Mouse (Mus musculus): ENCODE measurements at regions not wholly inside any gene's neighbourhood (a gene's known extent, or its start where the extent isn't known, plus 50 kb on each side); places are given as distances from the start of the nearest gene placed in this dataset.
A peak's percentile ranks its signal among the peaks of the same experiment; 100 is the strongest.
"Not testable (repeated sequence)": the region's sequence is repeated elsewhere in the genome, so short reads cannot be mapped to it uniquely, and the experiment has no call there.

DNA sequence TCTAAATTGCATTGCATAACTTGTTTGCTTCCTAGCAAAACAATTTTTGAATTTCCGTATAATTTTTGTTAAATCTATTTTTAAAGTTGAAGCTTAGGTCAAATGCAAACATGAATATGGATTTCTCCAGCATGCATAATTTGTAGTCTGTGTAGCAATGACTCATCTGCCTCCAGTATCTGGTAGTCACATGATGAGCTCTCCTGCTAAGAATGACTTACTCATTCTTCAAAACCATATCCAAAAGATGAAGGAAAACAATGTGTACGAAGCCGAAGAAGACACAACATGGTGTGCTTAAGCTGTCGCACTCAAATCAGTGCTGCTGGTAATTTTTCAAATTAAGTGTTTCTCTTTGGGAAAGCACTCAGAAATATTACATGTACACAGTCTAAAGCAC, 1453.2 kb upstream of the Gje1 start:
- DNase-seq (ENCODE audit: inconsistent ontology term): peak; percentile 4

DNA sequence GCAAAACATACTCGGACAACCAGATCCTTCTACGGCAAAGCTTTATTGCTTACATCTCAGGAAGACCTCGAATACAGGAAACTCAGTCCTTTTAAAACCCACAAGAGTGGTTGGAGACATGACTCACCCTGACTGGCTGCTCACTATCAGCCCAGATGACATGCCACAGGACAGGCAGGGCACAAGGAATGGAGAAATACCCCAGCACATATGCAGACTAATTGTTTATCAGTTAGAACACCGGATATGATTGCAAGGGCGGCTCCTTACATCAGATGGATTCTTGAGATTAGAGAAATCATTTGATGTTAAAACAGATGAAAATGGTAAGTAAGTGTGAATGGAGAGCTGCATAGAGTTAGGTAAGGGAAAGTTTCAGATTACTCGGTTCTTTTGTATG, 1441.5 kb upstream of the Gje1 start:
- DNase-seq (ENCODE audit: inconsistent ontology term): not testable (repeated sequence)

DNA sequence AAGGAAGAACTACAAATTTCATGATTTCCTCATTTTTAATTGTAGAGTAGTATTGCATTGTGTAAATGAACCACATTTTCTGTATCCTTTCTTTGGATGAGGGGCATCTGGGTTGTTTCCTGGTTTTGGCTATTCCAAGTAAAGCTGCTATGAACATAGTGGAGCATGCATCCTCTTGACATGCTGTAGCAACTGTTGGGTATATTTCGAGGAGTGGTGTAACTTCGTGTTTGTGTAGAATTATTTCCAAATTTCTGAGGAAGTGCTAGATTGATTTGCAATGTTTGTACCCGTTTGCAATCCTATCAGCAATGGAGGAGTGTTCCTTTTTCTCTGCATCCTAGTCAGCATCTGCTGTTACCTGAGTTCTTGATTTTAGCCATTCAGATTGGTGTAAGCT, 1440.4 kb upstream of the Gje1 start:
- DNase-seq (ENCODE audit: inconsistent ontology term): no peak

DNA sequence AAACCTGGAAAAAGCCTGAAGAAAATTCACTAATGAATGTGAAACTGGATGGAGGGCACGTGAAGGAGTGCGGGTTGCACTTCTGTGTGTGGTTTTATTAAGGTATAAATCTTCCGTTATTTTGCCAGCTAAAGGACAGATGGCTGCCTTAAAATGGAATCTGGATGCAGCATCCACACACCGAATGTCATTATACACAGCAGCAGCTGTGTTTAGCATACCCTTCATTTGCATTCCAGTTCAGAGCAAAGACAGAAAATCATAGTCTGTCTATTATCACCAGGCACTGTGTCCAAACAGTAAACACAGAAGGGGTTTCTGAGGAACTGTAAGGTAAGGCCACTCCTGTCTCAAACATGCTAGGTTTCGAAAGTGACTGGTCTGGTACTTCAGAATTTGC, 1438.9 kb upstream of the Gje1 start:
- DNase-seq (ENCODE audit: inconsistent ontology term): no peak

DNA sequence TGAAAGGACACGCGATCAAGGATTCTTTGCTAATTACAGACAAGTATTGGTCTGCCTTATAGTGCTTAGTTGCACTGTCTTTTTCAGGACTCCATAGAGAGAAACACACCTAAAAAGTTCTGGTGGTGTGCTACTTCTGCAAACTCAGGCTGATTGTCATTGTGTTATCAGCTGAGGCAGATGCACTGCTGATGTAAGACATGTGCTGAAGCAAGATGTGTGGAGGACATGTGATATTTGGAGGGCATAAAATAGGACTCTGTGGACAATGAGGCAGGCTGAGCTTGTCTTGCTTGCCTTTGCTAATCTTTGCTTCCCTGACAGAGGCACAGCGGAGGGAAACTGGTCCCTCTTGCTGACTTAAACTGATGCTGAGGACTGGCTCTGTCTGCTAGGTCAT, 1431.0 kb upstream of the Gje1 start:
- DNase-seq (ENCODE audit: inconsistent ontology term): no peak

DNA sequence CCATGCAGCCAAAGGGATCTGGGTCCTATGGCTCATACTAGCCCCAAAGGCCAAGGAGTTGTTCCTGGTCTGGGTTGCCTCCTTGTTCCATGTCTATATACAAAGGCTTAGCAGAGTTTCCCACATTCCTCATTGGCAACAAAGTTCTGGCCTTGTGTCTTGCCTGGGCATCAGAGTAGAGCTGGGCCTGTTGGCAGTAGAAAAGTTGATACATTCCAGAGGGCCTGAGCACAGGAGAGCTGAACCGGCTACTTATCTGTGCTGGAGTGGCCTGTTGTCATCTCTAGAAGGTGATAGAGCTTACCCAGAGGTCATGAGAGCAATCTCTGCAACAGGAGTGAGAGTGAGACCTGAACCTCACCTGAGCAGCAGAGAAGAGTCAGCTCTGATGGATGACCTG, 1427.4 kb upstream of the Gje1 start:
- no peak for DNase-seq (ENCODE audit: inconsistent ontology term)

DNA sequence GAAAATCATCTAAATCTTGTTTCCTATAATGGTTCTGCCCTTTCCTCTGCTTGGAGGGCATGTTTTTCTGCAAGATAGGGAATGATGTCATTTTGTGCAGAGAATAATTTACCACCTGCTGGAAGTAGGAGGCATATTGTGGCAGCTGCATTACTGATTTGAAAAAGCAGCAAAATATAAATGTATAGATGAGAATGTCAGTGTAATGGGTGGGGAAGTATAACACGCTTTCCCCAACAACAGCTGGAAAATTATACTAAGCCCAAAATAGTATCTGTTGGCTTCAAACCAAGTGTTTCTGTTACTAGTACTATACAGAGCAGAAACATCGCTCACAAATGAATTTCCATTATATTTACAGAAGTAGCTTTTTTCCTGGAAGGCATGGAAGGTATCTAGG, 1405.9 kb upstream of the Gje1 start:
- DNase-seq (ENCODE audit: inconsistent ontology term): no peak

DNA sequence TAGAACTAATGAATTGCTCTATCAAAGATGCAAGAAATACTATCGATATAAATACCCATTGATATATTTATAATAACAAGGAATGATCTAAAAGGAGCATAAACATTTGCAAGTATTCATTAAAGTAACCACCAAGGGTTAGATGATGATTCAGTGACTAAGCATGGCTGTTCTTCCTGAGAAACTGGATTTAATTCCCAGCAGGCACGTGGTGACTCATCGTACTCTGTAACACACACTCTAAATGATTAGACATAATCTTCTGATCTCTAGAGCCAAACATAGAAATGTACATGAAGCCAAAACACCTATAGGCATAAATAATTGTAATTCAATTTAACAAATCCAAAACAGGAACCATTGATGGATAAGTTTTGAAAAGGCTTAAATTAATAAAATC, 1370.2 kb upstream of the Gje1 start:
- DNase-seq (ENCODE audit: inconsistent ontology term): peak; percentile 67

DNA sequence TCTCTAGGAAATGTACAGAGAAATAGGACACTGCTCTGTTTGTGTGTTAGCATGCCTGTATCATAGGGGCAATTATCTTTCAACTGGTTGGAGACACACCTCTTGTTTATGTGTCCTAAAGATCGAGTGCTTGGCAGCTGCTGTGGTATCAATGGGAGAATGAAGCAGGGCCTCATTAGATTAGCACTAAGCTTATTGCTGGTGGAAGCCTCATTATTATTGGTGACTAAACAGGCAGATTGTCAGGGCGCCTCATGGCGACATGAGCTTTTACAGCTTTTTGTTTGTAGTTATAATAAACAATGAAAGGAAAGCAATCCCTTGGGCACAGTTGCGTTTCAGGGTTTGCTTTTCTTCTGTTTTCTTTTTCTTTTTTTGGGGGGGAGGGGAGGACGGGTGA, 1335.0 kb upstream of the Gje1 start:
- DNase-seq (ENCODE audit: inconsistent ontology term): peak; percentile 3

DNA sequence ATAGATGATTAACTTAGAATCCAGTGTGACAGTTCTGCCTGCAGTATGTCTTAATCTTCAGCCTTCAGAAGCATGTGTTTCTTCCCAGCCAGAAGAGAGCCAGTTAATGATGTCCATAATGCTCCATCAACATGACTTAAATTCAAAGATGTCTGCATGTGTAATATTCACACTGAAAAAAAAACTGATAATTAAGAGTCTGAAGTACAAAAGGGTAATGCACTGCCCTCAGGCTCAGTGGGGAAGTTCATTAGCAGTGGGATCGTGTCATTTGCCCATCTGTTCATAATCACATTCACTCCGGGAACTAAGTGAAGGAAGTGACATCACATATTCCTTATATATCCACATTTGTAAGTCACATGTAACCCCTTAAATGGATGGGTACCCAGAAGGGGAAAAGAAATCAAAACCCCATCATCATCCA, 1334.5 kb upstream of the Gje1 start:
- peak; percentile 6 for DNase-seq (ENCODE audit: inconsistent ontology term)

DNA sequence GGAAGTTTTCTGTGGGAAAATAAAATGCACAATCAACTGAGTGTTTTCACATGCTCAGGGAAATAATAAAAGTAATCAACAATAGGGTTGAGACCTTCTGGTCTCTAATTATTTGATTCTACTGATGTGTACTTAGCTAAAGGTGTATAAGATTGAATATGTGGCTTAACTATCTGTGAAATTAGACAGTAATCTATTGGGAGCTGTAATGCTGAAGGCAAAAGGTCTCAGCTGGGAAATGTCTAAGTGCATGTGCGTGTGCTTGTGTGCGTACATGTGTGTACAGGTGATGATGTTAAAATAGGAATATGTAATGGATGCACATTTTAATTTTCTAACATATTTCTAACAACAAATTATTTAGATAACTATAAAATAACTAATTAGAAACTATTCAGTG, 1318.2 kb upstream of the Gje1 start:
- no peak for DNase-seq (ENCODE audit: inconsistent ontology term)

DNA sequence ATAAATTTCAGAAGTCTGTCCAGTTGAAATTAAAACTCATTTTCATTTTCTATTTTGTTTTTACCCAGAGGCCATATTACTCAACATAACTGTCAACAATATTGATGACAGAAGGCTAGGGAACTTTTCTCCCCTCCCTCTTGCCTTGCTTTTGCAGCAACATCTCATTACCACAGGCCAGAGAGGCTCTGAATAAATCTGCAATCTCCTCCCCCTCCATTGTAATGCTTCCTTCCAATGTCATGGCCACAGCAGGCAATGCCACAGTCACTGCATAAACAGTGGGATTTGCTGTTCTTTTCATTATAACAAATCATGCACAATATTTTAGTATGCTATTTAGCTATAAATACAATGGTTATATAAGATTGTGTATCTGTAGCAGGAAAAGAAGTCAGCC, 1315.1 kb upstream of the Gje1 start:
- DNase-seq (ENCODE audit: inconsistent ontology term): no peak

DNA sequence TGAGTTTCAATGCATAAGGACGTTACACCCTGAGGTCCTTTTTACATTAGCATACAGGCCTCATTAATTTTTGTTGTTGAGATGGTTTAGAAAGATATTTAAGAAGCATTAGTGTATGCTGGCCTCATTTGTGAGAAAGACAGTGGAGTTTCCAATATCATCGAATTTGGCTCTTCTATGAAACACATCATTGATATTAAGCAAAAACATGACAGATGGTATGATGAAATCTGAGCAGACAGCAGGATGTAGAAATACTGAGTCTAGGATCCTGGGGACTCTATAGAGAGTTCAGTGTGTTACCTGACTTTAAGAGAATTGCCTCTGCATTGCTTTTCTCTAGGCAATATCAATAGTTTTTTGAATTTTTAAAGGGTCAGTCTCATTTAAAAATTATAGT, 1312.8 kb upstream of the Gje1 start:
- no peak for DNase-seq (ENCODE audit: inconsistent ontology term)

DNA sequence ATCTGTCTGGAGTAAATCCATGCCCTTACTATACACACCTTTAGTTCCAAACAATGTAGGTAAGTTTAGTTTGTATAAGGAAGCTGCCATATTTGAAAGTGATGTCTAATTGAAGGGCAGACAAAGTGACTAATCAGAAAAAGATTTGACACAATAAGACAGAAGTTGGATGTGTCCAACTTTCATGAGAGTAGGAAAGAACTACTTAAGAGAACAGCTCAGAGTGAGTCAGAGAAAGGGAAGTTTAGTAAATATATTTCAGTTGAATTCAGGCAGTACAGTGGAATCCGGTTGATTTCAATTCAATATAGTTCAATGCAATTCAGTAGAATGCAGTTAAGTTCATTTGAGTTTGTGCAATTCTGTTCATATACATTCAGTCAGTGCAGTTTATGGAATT, 1296.8 kb upstream of the Gje1 start:
- DNase-seq (ENCODE audit: inconsistent ontology term): no peak

DNA sequence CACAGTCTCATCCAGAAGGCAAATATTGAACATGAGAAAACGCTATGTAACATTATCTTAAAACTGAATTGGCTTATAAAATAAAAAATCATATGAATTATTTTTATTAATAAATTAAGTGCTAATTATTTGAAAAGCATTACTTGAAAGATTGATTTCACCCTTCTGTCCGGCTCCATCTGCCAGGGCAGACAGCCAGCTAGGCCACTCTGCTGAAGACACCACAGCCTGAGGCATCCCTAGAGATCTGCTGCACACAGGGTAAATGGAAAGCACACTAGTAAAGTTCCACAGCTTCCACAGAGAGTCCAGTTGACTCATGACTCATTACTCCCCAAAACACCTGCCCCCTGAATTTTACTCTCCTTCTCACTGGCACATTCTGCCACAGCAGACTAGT, 1283.2 kb upstream of the Gje1 start:
- no peak for DNase-seq (ENCODE audit: inconsistent ontology term)

DNA sequence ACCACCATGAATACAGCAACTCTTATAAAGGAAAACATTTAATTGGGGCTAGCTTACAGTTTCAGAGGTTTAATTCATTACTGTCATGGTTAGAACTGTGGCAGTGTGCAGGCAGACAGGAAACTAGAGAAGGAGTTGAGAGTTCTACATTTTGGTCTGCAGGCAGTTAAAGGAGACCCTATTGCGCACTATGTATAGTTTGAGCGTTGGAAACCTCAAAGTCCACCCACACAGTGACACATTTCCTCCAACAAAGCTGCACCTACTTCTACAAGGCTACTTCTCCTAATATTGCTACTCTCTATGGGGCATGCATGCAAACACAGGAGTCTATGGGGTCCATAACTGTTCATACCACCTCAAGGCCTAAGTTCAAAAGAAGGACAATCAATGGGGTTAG, 1275.3 kb upstream of the Gje1 start:
- DNase-seq (ENCODE audit: inconsistent ontology term): no peak

Data from Muller cell, postnatal 12 days (primary cell).